Mouse (Mus musculus): ENCODE results near the gene Krt83. TPM values are rescaled to one million over a fixed set of nuclear protein-coding genes. Genes with fewer than 3 reads are reported as not detected.
"Not testable (repeated sequence)": the region's sequence is repeated elsewhere in the genome, so short reads cannot be mapped to it uniquely, and the experiment has no call there.

Gene Krt83
- 0.07 TPM in 1 of 2 replicates, not detected in the other for polyA plus RNA-seq (2012; rRNA removed)

GRCm38 (mm10) chr15:101491431-101491830, at the start of gene Krt83:
Gene Krt83 (minus strand): TSS chr15:101491512.
- no peak for TF ChIP-seq CTCF (IDR thresholded peaks at IDR 0.05; ENCODE audit: control insufficient read depth, insufficient read depth, insufficient replicate concordance, low read depth, low read length)
- TF ChIP-seq POLR2A (IDR thresholded peaks at IDR 0.05; ENCODE audit: control insufficient read depth, low read depth, low read length), result no peak
- no peaks in the 10 kb centered on the region for H3K36me3 ChIP-seq (ENCODE audit: control insufficient read depth, insufficient read depth, low read length)
- no peak within 1 kb of the TSS for H3K27ac ChIP-seq (ENCODE audit: control insufficient read depth, insufficient read depth, low read depth, low read length)
- H3K27me3 ChIP-seq (ENCODE audit: control insufficient read depth, insufficient read depth, low read length), result no peaks in the 10 kb centered on the region
- H3K4me3 ChIP-seq (ENCODE audit: control insufficient read depth, low read depth, low read length), result no peak within 1 kb of the TSS
- no peaks in the 10 kb centered on the region; the same call in 1 of the 2 replicates for H3K4me1 ChIP-seq (ENCODE audit: control insufficient read depth, insufficient read depth, low read length)

GRCm38 (mm10) chr15:101538580-101538900, 47.2 kb upstream of the Krt83 start:
- no peaks in the 10 kb centered on the region for H3K36me3 ChIP-seq (ENCODE audit: control insufficient read depth, insufficient read depth, low read length)
- H3K27ac ChIP-seq (ENCODE audit: control insufficient read depth, insufficient read depth, low read depth, low read length), result no peak overlapping the region
- no peak overlapping the region for H3K4me3 ChIP-seq (ENCODE audit: control insufficient read depth, low read depth, low read length)
- H3K4me1 ChIP-seq (ENCODE audit: control insufficient read depth, insufficient read depth, low read length), result no peaks in the 10 kb centered on the region
- no peaks in the 10 kb centered on the region for H3K27me3 ChIP-seq (ENCODE audit: control insufficient read depth, insufficient read depth, low read length)
- TF ChIP-seq POLR2A (IDR thresholded peaks at IDR 0.05; ENCODE audit: control insufficient read depth, low read depth, low read length) (no peak), CTCF (IDR thresholded peaks at IDR 0.05; ENCODE audit: control insufficient read depth, insufficient read depth, insufficient replicate concordance, low read depth, low read length) (no peak)

DNA sequence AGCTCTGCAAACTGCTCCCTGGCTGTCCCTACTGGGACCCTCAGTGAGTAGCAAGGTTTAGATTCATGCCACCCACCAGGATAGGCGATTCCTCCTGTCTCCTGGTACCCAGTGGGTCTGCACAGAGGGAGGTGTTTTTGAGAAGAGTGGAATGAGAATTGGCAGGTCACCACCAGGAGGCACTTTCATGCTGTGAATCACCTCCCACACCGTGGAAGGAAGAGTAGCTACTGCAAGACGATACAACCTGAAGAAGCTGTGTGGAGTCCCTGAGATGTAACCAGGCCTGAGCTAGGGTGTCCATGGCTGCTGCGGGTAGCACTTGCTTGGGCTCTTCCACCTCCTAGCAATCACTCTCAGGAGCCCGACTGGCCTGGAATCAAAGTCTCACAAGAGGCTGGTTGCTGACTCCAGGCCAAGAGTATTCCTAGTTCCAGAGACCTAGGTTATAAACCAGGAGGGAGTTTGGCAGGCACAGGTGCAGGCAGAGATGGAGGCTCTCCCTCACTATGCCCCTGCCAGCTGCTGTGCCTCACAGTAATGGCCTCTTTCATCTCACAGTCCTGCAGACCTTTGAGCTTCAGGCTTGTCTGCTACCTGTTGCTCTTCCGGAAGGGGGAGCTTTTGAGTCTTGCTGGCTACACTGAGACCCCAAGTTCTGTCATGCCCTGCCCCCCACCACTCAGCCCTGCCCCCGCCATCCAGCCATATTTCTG, 46.7 kb upstream of the Krt83 start:
- Histone ChIP-seq H3K4me1 (ENCODE audit: control insufficient read depth, insufficient read depth, low read length) (no peaks in the 10 kb centered on the region), H3K27me3 (ENCODE audit: control insufficient read depth, insufficient read depth, low read length) (no peaks in the 10 kb centered on the region)
- TF ChIP-seq CTCF (IDR thresholded peaks at IDR 0.05; ENCODE audit: control insufficient read depth, insufficient read depth, insufficient replicate concordance, low read depth, low read length) (no peak), POLR2A (IDR thresholded peaks at IDR 0.05; ENCODE audit: control insufficient read depth, low read depth, low read length) (no peak)

DNA sequence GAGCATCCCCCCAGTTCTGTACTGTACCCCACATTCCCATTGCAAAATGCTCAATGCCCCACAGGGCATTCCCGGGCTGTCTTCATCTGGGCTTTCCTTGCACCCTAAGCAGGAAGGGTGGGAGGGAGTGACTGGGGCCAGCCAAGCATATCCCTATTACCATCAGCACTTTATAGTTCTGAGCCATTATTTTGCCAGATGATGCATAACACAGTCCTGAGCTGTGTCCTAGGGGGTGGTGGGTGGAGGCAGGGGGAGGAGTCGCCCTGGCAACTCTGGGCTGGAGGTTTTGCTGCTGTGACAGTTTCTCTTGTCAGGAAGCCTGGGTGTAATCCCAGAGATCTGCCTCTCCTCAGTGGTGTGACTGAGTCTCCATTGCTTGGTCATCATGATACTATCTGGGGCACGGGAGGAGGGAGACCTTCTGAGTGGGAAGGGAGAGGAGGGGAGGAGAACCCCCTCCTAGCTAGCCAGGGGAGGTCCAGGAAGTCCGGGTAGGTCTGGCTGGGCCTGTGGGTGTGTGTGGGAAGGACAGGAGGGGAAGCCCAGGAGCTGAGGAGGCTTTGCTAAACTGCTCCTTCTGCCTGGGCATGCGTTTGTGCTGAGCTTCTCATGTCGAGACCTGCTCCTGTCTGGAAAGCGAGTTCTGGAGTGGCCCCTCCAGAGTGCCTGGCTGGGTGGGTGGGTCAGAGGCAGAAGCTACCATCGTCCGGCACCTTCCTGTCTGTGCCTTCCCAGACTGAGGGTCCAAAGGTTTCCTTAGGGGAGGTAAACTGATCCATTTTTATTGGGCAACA, 44.9 kb upstream of the Krt83 start:
- H3K36me3 ChIP-seq (ENCODE audit: control insufficient read depth, insufficient read depth, low read length), result no peaks in the 10 kb centered on the region
- no peak overlapping the region for H3K4me3 ChIP-seq (ENCODE audit: control insufficient read depth, low read depth, low read length)
- H3K27ac ChIP-seq (ENCODE audit: control insufficient read depth, insufficient read depth, low read depth, low read length), result no peak overlapping the region
- H3K4me1 ChIP-seq (ENCODE audit: control insufficient read depth, insufficient read depth, low read length), result no peaks in the 10 kb centered on the region
- H3K27me3 ChIP-seq (ENCODE audit: control insufficient read depth, insufficient read depth, low read length), result no peaks in the 10 kb centered on the region
- TF ChIP-seq POLR2A (IDR thresholded peaks at IDR 0.05; ENCODE audit: control insufficient read depth, low read depth, low read length), result no peak
- no peak for TF ChIP-seq CTCF (IDR thresholded peaks at IDR 0.05; ENCODE audit: control insufficient read depth, insufficient read depth, insufficient replicate concordance, low read depth, low read length)

More for the DNA sequence above, 46.7 kb upstream of the Krt83 start:
- H3K4me3 ChIP-seq (ENCODE audit: control insufficient read depth, low read depth, low read length), result no peak overlapping the region
- H3K36me3 ChIP-seq (ENCODE audit: control insufficient read depth, insufficient read depth, low read length), result no peaks in the 10 kb centered on the region
- H3K27ac ChIP-seq (ENCODE audit: control insufficient read depth, insufficient read depth, low read depth, low read length), result no peak overlapping the region

DNA sequence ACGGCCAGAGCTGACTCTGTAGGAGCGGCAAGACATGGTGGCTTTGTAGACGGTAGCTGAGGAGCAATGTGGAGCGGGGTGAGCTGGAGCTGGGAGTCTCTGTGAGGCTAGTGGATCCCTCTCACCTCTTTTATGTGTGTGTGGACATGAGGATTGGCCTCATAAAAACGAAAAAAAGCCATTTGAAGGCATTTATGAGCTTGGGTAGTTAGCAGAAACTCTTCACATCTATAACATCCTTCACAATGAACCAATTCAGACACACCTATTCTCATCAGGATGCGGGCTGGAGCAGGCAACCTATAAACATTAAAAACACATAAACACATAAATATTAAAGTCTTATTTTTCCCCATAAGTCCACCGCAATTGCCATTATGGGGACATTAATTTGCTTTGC, 41.4 kb upstream of the Krt83 start, which contains the start of gene Krt84:
Gene Krt84 (minus strand): TSS at position 101 of the 400 bp plus-strand sequence.
- no peak within 1 kb of the TSS for H3K27ac ChIP-seq (ENCODE audit: control insufficient read depth, insufficient read depth, low read depth, low read length)
- no peaks in the 10 kb centered on the region for H3K4me1 ChIP-seq (ENCODE audit: control insufficient read depth, insufficient read depth, low read length)
- TF ChIP-seq CTCF (IDR thresholded peaks at IDR 0.05; ENCODE audit: control insufficient read depth, insufficient read depth, insufficient replicate concordance, low read depth, low read length), result no peak
- no peak for TF ChIP-seq POLR2A (IDR thresholded peaks at IDR 0.05; ENCODE audit: control insufficient read depth, low read depth, low read length)
- H3K4me3 ChIP-seq (ENCODE audit: control insufficient read depth, low read depth, low read length), result no peak within 1 kb of the TSS
- no peaks in the 10 kb centered on the region for H3K36me3 ChIP-seq (ENCODE audit: control insufficient read depth, insufficient read depth, low read length)
- no peaks in the 10 kb centered on the region for H3K27me3 ChIP-seq (ENCODE audit: control insufficient read depth, insufficient read depth, low read length)

GRCm38 (mm10) chr15:101522556-101523232, 31.4 kb upstream of the Krt83 start:
- Histone ChIP-seq H3K27ac (ENCODE audit: control insufficient read depth, insufficient read depth, low read depth, low read length) (no peak overlapping the region), H3K4me3 (ENCODE audit: control insufficient read depth, low read depth, low read length) (no peak overlapping the region), H3K36me3 (ENCODE audit: control insufficient read depth, insufficient read depth, low read length) (no peaks in the 10 kb centered on the region), H3K27me3 (ENCODE audit: control insufficient read depth, insufficient read depth, low read length) (no peaks in the 10 kb centered on the region), H3K4me1 (ENCODE audit: control insufficient read depth, insufficient read depth, low read length) (no peaks in the 10 kb centered on the region)
- no peak for TF ChIP-seq CTCF (IDR thresholded peaks at IDR 0.05; ENCODE audit: control insufficient read depth, insufficient read depth, insufficient replicate concordance, low read depth, low read length)
- TF ChIP-seq POLR2A (IDR thresholded peaks at IDR 0.05; ENCODE audit: control insufficient read depth, low read depth, low read length), result no peak

- Histone ChIP-seq H3K27ac (ENCODE audit: control insufficient read depth, insufficient read depth, low read depth, low read length) (no peak overlapping the region), H3K4me3 (ENCODE audit: control insufficient read depth, low read depth, low read length) (no peak overlapping the region), H3K4me1 (ENCODE audit: control insufficient read depth, insufficient read depth, low read length) (no peaks in the 10 kb centered on the region), H3K27me3 (ENCODE audit: control insufficient read depth, insufficient read depth, low read length) (no peaks in the 10 kb centered on the region), H3K36me3 (ENCODE audit: control insufficient read depth, insufficient read depth, low read length) (no peaks in the 10 kb centered on the region)
- TF ChIP-seq CTCF (IDR thresholded peaks at IDR 0.05; ENCODE audit: control insufficient read depth, insufficient read depth, insufficient replicate concordance, low read depth, low read length) (peak; percentile 71; the same call in 1 of the 2 replicates), POLR2A (IDR thresholded peaks at IDR 0.05; ENCODE audit: control insufficient read depth, low read depth, low read length) (no peak)
Measured at GRCm38 (mm10) chr15:101519792-101520191, 28.5 kb upstream of the Krt83 start.

- H3K27ac ChIP-seq (ENCODE audit: control insufficient read depth, insufficient read depth, low read depth, low read length); H3K36me3 ChIP-seq (ENCODE audit: control insufficient read depth, insufficient read depth, low read length); H3K27me3 ChIP-seq (ENCODE audit: control insufficient read depth, insufficient read depth, low read length); H3K4me1 ChIP-seq (ENCODE audit: control insufficient read depth, insufficient read depth, low read length); H3K4me3 ChIP-seq (ENCODE audit: control insufficient read depth, low read depth, low read length): not testable (repeated sequence)
Measured at GRCm38 (mm10) chr15:101517161-101517560, 25.8 kb upstream of the Krt83 start, which contains the start of gene Gm49425. Gene Gm49425 (minus strand): TSS chr15:101517261.

All from testis, adult 2 months (tissue).